Mouse (Mus musculus) stomach, postnatal 0 days (tissue): ENCODE results near the gene Rgs3.

Experiments used
- CTCF ChIP-seq: IDR thresholded peaks from 2 replicates; pipeline ENCODE4 v1.5.1; 2016; ENCODE audit warnings: antibody characterized with exemption, low read depth, mild to moderate bottlenecking, moderate library complexity
- EP300 ChIP-seq: optimal IDR thresholded peaks from 2 replicates; pipeline ENCODE3; 2016; ENCODE audit warnings: antibody characterized with exemption

- TF ChIP-seq CTCF (no peak), EP300 (no peak)
These were observed 38.7 kb upstream of the Rgs3 start for GRCm38 (mm10) chr4:62520892-62521400.
